Mouse (Mus musculus): ENCODE data around the gene Rmnd5a.

- TF ChIP-seq CTCF (IDR thresholded peaks at IDR 0.05; ENCODE audit: borderline replicate concordance, insufficient read depth, low read length) (no peak), POLR2A (IDR thresholded peaks at IDR 0.05; ENCODE audit: low read depth, low read length) (no peak)
Observed at GRCm38 (mm10) chr6:71441251-71441580, 779 bp upstream of the Rmnd5a start.

All from embryonic fibroblast, embryonic 13.5 days (primary cell).